Mouse (Mus musculus): Measurements from ENCODE around the gene Mapt. TPM values are rescaled to one million over a fixed set of nuclear protein-coding genes. Genes with fewer than 3 reads are reported as not detected.
"Not testable (repeated sequence)": the region's sequence is repeated elsewhere in the genome, so short reads cannot be mapped to it uniquely, and the experiment has no call there.

Gene Mapt
- polyA plus RNA-seq (2012; ENCODE audit: insufficient read depth, insufficient read length, missing spikeins): 20.7 and 29.1 TPM in 2 replicates

GRCm38 (mm10) chr11:104231041-104231911, at the start of gene Mapt:
Gene Mapt, plus strand, starts transcription at chr11:104231390.
- peak within 1 kb of the TSS; percentile 75 for H3K4me3 ChIP-seq (ENCODE audit: insufficient read depth, low read depth, low read length)
- H3K4me1 ChIP-seq (ENCODE audit: control insufficient read depth, insufficient read depth, insufficient read length, low read length): peaks cover 4% of the 10 kb centered on the region; the same call in 1 of the 2 replicates
- H3K27ac ChIP-seq (replicated peaks; ENCODE audit: low read depth, low read length): no peak within 1 kb of the TSS

- H3K4me1 ChIP-seq (ENCODE audit: control insufficient read depth, insufficient read depth, insufficient read length, low read length): no peaks in the 10 kb centered on the region
- no peak overlapping the region for H3K4me3 ChIP-seq (ENCODE audit: insufficient read depth, low read depth, low read length)
- H3K27ac ChIP-seq (replicated peaks; ENCODE audit: low read depth, low read length): no peak overlapping the region
Measured at GRCm38 (mm10) chr11:104182141-104182540, 49.0 kb upstream of the Mapt start.

GRCm38 (mm10) chr11:104186135-104186836, 44.9 kb upstream of the Mapt start, which contains the start of gene Sppl2c:
Gene Sppl2c, plus strand, starts transcription at chr11:104186327.
- Histone ChIP-seq H3K4me3 (ENCODE audit: insufficient read depth, low read depth, low read length) (no peak within 1 kb of the TSS), H3K27ac (replicated peaks; ENCODE audit: low read depth, low read length) (no peak within 1 kb of the TSS), H3K4me1 (ENCODE audit: control insufficient read depth, insufficient read depth, insufficient read length, low read length) (no peaks in the 10 kb centered on the region)

GRCm38 (mm10) chr11:104186837-104187150, 44.4 kb upstream of the Mapt start:
- H3K27ac ChIP-seq (replicated peaks; ENCODE audit: low read depth, low read length): no peak overlapping the region
- H3K4me1 ChIP-seq (ENCODE audit: control insufficient read depth, insufficient read depth, insufficient read length, low read length): no peaks in the 10 kb centered on the region
- no peak overlapping the region for H3K4me3 ChIP-seq (ENCODE audit: insufficient read depth, low read depth, low read length)

GRCm38 (mm10) chr11:104187766-104188165, 43.4 kb upstream of the Mapt start:
- Histone ChIP-seq H3K4me1 (ENCODE audit: control insufficient read depth, insufficient read depth, insufficient read length, low read length) (no peaks in the 10 kb centered on the region), H3K4me3 (ENCODE audit: insufficient read depth, low read depth, low read length) (no peak overlapping the region), H3K27ac (replicated peaks; ENCODE audit: low read depth, low read length) (no peak overlapping the region)

GRCm38 (mm10) chr11:104190008-104190407, 41.2 kb upstream of the Mapt start:
- Histone ChIP-seq H3K27ac (replicated peaks; ENCODE audit: low read depth, low read length) (no peak overlapping the region), H3K4me3 (ENCODE audit: insufficient read depth, low read depth, low read length) (no peak overlapping the region), H3K4me1 (ENCODE audit: control insufficient read depth, insufficient read depth, insufficient read length, low read length) (no peaks in the 10 kb centered on the region)

GRCm38 (mm10) chr11:104195382-104195781, 35.8 kb upstream of the Mapt start:
- Histone ChIP-seq H3K4me1 (ENCODE audit: control insufficient read depth, insufficient read depth, insufficient read length, low read length) (no peaks in the 10 kb centered on the region), H3K27ac (replicated peaks; ENCODE audit: low read depth, low read length) (no peak overlapping the region), H3K4me3 (ENCODE audit: insufficient read depth, low read depth, low read length) (no peak overlapping the region)

- Histone ChIP-seq H3K4me1 (ENCODE audit: control insufficient read depth, insufficient read depth, insufficient read length, low read length) (no peaks in the 10 kb centered on the region), H3K4me3 (ENCODE audit: insufficient read depth, low read depth, low read length) (no peak overlapping the region), H3K27ac (replicated peaks; ENCODE audit: low read depth, low read length) (no peak overlapping the region)
Measured at GRCm38 (mm10) chr11:104195791-104196190, 35.4 kb upstream of the Mapt start.

GRCm38 (mm10) chr11:104197861-104198260, 33.3 kb upstream of the Mapt start:
- no peaks in the 10 kb centered on the region for H3K4me1 ChIP-seq (ENCODE audit: control insufficient read depth, insufficient read depth, insufficient read length, low read length)
- no peak overlapping the region for H3K4me3 ChIP-seq (ENCODE audit: insufficient read depth, low read depth, low read length)
- no peak overlapping the region for H3K27ac ChIP-seq (replicated peaks; ENCODE audit: low read depth, low read length)

GRCm38 (mm10) chr11:104203271-104203670, 27.9 kb upstream of the Mapt start:
- H3K4me1 ChIP-seq (ENCODE audit: control insufficient read depth, insufficient read depth, insufficient read length, low read length): no peaks in the 10 kb centered on the region
- no peak overlapping the region for H3K27ac ChIP-seq (replicated peaks; ENCODE audit: low read depth, low read length)
- H3K4me3 ChIP-seq (ENCODE audit: insufficient read depth, low read depth, low read length): no peak overlapping the region

- H3K4me1 ChIP-seq (ENCODE audit: control insufficient read depth, insufficient read depth, insufficient read length, low read length): no peaks in the 10 kb centered on the region
- H3K4me3 ChIP-seq (ENCODE audit: insufficient read depth, low read depth, low read length): no peak overlapping the region
- no peak overlapping the region for H3K27ac ChIP-seq (replicated peaks; ENCODE audit: low read depth, low read length)
Measured at GRCm38 (mm10) chr11:104206573-104206972, 24.6 kb upstream of the Mapt start.

- no peak overlapping the region for H3K27ac ChIP-seq (replicated peaks; ENCODE audit: low read depth, low read length)
- H3K4me3 ChIP-seq (ENCODE audit: insufficient read depth, low read depth, low read length): no peak overlapping the region
- H3K4me1 ChIP-seq (ENCODE audit: control insufficient read depth, insufficient read depth, insufficient read length, low read length): no peaks in the 10 kb centered on the region
Measured at GRCm38 (mm10) chr11:104209041-104209440, 22.1 kb upstream of the Mapt start.

- no peak overlapping the region for H3K4me3 ChIP-seq (ENCODE audit: insufficient read depth, low read depth, low read length)
- H3K4me1 ChIP-seq (ENCODE audit: control insufficient read depth, insufficient read depth, insufficient read length, low read length): no peaks in the 10 kb centered on the region
- H3K27ac ChIP-seq (replicated peaks; ENCODE audit: low read depth, low read length): no peak overlapping the region
Measured at GRCm38 (mm10) chr11:104211251-104211650, 19.9 kb upstream of the Mapt start.

- H3K4me1 ChIP-seq (ENCODE audit: control insufficient read depth, insufficient read depth, insufficient read length, low read length); H3K27ac ChIP-seq (replicated peaks; ENCODE audit: low read depth, low read length); H3K4me3 ChIP-seq (ENCODE audit: insufficient read depth, low read depth, low read length): not testable (repeated sequence)
Measured at GRCm38 (mm10) chr11:104214128-104214527, 17.1 kb upstream of the Mapt start.

- Histone ChIP-seq H3K27ac (replicated peaks; ENCODE audit: low read depth, low read length) (no peak overlapping the region), H3K4me1 (ENCODE audit: control insufficient read depth, insufficient read depth, insufficient read length, low read length) (no peaks in the 10 kb centered on the region), H3K4me3 (ENCODE audit: insufficient read depth, low read depth, low read length) (no peak overlapping the region)
Measured at GRCm38 (mm10) chr11:104218075-104218474, 13.1 kb upstream of the Mapt start.

- Histone ChIP-seq H3K4me1 (ENCODE audit: control insufficient read depth, insufficient read depth, insufficient read length, low read length) (no peaks in the 10 kb centered on the region), H3K27ac (replicated peaks; ENCODE audit: low read depth, low read length) (no peak overlapping the region), H3K4me3 (ENCODE audit: insufficient read depth, low read depth, low read length) (no peak overlapping the region)
Measured at GRCm38 (mm10) chr11:104220291-104220690, 10.9 kb upstream of the Mapt start.

Data from brown adipose tissue, adult 24 weeks (tissue).